Mouse (Mus musculus) c-Kit-positive CD71-positive TER-119-negative erythroid progenitor cells, embryonic 14.5 days (primary cell): ENCODE measurements around the gene Pamr1.

Experiments used
- DNase-seq: peaks from one replicate; pipeline ENCODE4 v3.0.0-alpha.2; 2013; ENCODE audit warnings: low read depth

Pamr1 gene

GRCm38 (mm10) chr2:102661052-102661451, 111.2 kb downstream of the Pamr1 start:
- no peak for DNase-seq

DNA sequence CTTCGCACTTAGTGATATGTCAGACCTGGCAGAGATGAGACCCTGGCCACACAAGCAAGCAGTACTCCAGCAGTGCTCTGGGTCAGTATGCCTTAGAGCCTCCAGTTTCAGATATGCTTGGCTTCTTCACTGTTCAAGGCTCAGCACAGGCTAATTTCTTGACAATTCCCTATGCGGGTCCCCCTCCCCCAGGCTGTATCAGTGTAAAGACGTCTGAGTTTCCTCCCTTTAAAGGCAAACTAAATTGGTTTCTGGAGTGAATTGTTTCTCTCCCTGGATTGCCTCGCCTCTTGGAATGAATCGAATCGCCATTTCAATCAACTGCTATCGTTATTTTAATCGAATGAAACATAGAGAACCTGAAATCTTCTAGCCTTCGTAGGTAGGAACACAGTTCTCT, 113.1 kb downstream of the Pamr1 start:
- no peak for DNase-seq

GRCm38 (mm10) chr2:102663339-102663738, 113.5 kb downstream of the Pamr1 start:
- DNase-seq = no peak

DNA sequence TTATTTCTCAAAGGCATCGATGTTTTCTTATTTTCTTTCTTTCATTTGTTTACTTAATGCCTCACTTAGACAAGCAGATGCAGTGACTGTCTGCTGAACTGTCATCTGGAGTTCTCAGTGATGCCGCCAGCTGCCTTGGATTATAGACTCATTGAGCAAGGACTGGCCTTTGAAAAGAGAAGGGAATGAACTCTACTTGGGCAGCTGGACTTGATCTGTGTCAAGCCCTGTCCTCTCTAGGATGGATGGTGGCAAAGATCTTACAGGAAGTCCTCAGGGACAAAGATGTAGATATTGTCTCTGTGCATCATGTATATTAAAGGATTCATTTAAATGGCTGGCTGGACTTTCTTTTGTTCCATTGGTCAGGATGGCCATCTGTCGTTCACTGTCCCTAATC, 114.1 kb downstream of the Pamr1 start:
- no peak for DNase-seq

DNA sequence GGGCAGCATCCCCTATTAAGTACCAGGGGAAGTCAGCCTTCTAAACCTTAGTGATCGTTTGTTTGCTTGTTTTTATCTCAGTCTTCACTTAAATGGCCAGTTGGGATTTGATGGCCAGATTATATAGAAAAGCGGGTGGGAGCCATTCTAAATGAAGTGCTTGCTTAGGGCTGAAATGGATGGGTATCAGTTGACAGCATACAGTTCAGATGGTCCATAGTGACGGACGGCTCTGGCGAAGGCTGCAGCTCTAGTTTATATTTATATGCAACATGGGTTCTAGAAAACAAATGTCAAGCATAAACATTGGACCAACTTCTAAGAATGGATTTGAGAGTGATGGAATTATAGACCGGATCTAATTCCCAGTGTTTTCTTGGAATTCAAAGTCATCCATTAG, 118.2 kb downstream of the Pamr1 start:
- DNase-seq = no peak

- no peak for DNase-seq
These were observed 119.8 kb downstream of the Pamr1 start for GRCm38 (mm10) chr2:102669580-102669979.

GRCm38 (mm10) chr2:102674582-102674981, 124.8 kb downstream of the Pamr1 start:
- no peak for DNase-seq

DNA sequence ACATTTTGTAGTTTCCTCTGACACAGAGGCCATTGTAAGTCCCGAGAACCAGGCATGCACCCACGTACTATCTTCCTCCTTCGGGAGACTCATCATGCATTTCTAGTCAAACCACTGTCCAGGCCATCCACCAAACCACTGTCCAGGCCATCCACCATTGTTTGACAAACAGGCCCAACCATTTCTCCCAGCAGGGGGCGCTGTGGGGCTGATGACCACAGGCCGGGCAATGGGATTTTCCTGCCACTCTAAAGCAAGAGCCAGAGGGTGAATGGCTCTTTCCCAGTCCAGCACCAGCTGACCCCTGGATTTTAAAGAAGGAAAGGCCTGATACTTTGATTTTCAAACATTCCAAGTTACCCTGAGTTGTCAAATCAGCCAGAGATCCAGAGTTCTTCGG, 125.5 kb downstream of the Pamr1 start:
- peak; percentile 17 for DNase-seq

GRCm38 (mm10) chr2:102676716-102677312, 127.0 kb downstream of the Pamr1 start:
- no peak for DNase-seq

DNA sequence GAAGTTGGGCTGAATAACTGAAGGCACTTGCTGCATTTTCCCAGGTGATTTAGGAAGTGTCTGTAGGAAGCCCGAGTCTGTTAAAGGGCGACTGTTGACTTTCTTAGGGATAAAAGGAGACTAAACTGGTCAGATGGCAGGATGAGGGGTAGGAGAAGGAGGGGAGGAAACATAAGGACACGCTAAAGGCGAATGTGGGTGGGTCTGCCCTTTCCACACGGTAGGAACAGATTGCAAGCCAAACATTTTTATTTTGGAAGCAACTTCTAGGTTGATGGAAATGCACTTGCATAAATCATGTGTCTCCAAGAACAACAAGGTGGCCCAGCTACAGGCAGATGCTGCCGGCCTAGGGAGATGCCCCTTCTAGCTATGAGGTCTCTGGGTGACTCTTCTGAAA, 127.6 kb downstream of the Pamr1 start:
- DNase-seq = no peak

DNA sequence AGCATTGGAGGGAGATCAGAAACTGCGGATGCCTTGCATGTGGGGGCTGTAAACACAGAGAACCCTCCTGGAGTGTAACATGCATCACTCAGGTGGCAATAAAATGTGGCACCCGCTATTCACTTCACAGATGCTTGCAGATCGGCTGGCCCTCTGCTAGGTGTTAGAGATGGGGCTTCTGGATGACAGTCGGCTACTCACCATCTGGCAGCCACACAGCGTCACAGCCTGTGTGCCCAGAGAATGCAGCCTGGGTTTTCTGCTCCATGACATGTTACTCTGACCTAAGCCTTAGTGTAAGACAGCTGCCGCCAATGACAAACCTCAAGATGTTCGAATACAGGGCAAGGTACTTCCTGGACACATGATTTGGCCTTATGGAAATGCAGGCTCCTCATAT, 131.5 kb downstream of the Pamr1 start:
- DNase-seq = no peak

GRCm38 (mm10) chr2:102682168-102682567, 132.4 kb downstream of the Pamr1 start:
- DNase-seq = peak; percentile 6

- peak; percentile 7 for DNase-seq
These were observed 135.7 kb downstream of the Pamr1 start for GRCm38 (mm10) chr2:102685371-102686107.

DNA sequence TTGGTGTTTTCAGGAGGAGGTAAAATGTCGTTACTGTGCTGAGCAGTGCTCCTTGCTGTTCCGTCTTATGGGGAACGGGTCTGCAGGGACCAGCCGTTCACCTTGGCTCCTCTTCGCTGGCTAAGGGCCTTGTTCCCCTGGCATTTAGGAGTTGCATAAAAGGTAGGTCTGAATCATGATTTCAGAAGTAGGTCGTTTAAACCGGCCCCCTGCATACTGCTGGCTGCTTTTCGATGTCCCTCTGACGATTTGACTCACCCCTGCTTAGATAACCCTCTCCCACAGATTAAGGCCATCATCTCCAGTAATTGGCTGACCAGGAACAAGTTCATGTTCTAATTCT, 136.3 kb downstream of the Pamr1 start:
- no peak for DNase-seq
